Mouse (Mus musculus) limb, embryonic 15.5 days (tissue): Measurements from ENCODE around the gene Nlrp9b. TPM values are rescaled to one million over a fixed set of nuclear protein-coding genes. Genes with fewer than 3 reads are reported as not detected.
"Not testable (repeated sequence)": the region's sequence is repeated elsewhere in the genome, so short reads cannot be mapped to it uniquely, and the experiment has no call there.

ENCODE experiments used
- ATAC-seq: fragments of 200-750 bp; cut with Nextera tagmentation; 2 replicates; pipeline ENCODE4 v1.8.0; 2017; ENCODE audit warnings: low read depth, moderate TSS enrichment; ENCODE audit not compliant: insufficient number of reproducible peaks, low FRiP score, low TSS enrichment
- H3K27ac ChIP-seq: fragments of 300-500 bp; sonication (generic); 2 replicates; pipeline ENCODE4 v1.5.1; 2015; ENCODE audit warnings: moderate library complexity, mild to moderate bottlenecking, inconsistent platforms
- H3K27me3 ChIP-seq: fragments of 300-500 bp; sonication (generic); 2 replicates; pipeline ENCODE4 v1.6.1; 2015; ENCODE audit warnings: inconsistent platforms
- H3K36me3 ChIP-seq: fragments of 300-500 bp; sonication (generic); 2 replicates; pipeline ENCODE4 v1.6.1; 2015; ENCODE audit warnings: inconsistent platforms
- H3K4me1 ChIP-seq: fragments of 300-500 bp; sonication (generic); 2 replicates; pipeline ENCODE4 v1.6.1; 2015; ENCODE audit warnings: inconsistent platforms
- H3K4me2 ChIP-seq: fragments of 300-500 bp; sonication (generic); 2 replicates; pipeline ENCODE4 v1.6.1; 2015; ENCODE audit warnings: mild to moderate bottlenecking, inconsistent platforms
- H3K4me3 ChIP-seq: fragments of 300-500 bp; sonication (generic); 2 replicates; pipeline ENCODE4 v1.5.1; 2015; ENCODE audit warnings: mild to moderate bottlenecking, inconsistent platforms
- H3K9ac ChIP-seq: fragments of 300-500 bp; sonication (generic); 2 replicates; pipeline ENCODE4 v1.6.1; 2015; ENCODE audit warnings: inconsistent platforms
- H3K9me3 ChIP-seq: fragments of 300-500 bp; sonication (generic); 2 replicates; pipeline ENCODE4 v1.6.1; 2016; ENCODE audit warnings: inconsistent platforms
- WGBS: fragments of 180-500 bp; shearing (Covaris S2); methylation state at CpG from one replicate; pipeline ENCODE4 v1.1.7; 2015; 5-methylcytosine and 5-hydroxymethylcytosine counted together
- polyA plus RNA-seq: library from polyadenylated mRNA; unstranded; fragments of >200 nt; fragmentation: Nextera tagmentation; extraction: Ambion mirVana; gene quantifications from 2 replicates; pipeline ENCODE4 v1.2.1, GENCODE M21; 2015

The Nlrp9b gene
- polyA plus RNA-seq, 1 experiment from 2014 or later = not detected

GRCm38 (mm10) chr7:19964985-19965579, 26.2 kb upstream of the Nlrp9b start, which contains the start of gene Ceacam20:
TSS of gene Ceacam20 (plus strand) at chr7:19965412.
- H3K36me3 ChIP-seq = no peaks in the 10 kb centered on the region
- peaks cover 6% of the 10 kb centered on the region; the same call in 1 of the 2 replicates for H3K9me3 ChIP-seq
- no peak within 1 kb of the TSS for H3K9ac ChIP-seq
- ATAC-seq = no peak
- no peak within 1 kb of the TSS for H3K27ac ChIP-seq
- 74% methylated on average over 7 of the region's 7 CpGs for WGBS
- H3K4me3 ChIP-seq = no peak within 1 kb of the TSS
- no peaks in the 10 kb centered on the region for H3K27me3 ChIP-seq
- no peak within 1 kb of the TSS for H3K4me2 ChIP-seq
- no peaks in the 10 kb centered on the region for H3K4me1 ChIP-seq

GRCm38 (mm10) chr7:19969106-19969505, 22.2 kb upstream of the Nlrp9b start:
- Histone ChIP-seq H3K36me3 (no peaks in the 10 kb centered on the region), H3K9ac (no peak overlapping the region), H3K4me2 (no peak overlapping the region), H3K27ac (no peak overlapping the region), H3K27me3 (no peaks in the 10 kb centered on the region), H3K4me3 (no peak overlapping the region), H3K4me1 (no peaks in the 10 kb centered on the region), H3K9me3 (peaks cover 6% of the 10 kb centered on the region; the same call in 1 of the 2 replicates)
- 75% methylated on average over 3 of the region's 3 CpGs for WGBS
- no peak for ATAC-seq

GRCm38 (mm10) chr7:19969541-19970090, 21.6 kb upstream of the Nlrp9b start:
- H3K27me3 ChIP-seq = no peaks in the 10 kb centered on the region
- H3K36me3 ChIP-seq = no peaks in the 10 kb centered on the region
- H3K9me3 ChIP-seq = peaks cover 6% of the 10 kb centered on the region; the same call in 1 of the 2 replicates
- no peak for ATAC-seq
- no peak overlapping the region for H3K9ac ChIP-seq
- WGBS = 92% methylated on average over 4 of the region's 4 CpGs
- H3K4me1 ChIP-seq = no peaks in the 10 kb centered on the region
- H3K4me3 ChIP-seq = no peak overlapping the region
- no peak overlapping the region for H3K27ac ChIP-seq
- H3K4me2 ChIP-seq = no peak overlapping the region

- no peaks in the 10 kb centered on the region for H3K36me3 ChIP-seq
- H3K4me2 ChIP-seq = no peak overlapping the region
- H3K9ac ChIP-seq = no peak overlapping the region
- H3K27me3 ChIP-seq = no peaks in the 10 kb centered on the region
- H3K4me3 ChIP-seq = no peak overlapping the region
- H3K27ac ChIP-seq = no peak overlapping the region
- H3K9me3 ChIP-seq = peaks cover 6% of the 10 kb centered on the region; the same call in 1 of the 2 replicates
- 94% methylated on average over 8 of the region's 8 CpGs for WGBS
- no peaks in the 10 kb centered on the region for H3K4me1 ChIP-seq
- no peak for ATAC-seq
These were observed 21.1 kb upstream of the Nlrp9b start for GRCm38 (mm10) chr7:19970196-19970595.

- H3K4me1 ChIP-seq = no peaks in the 10 kb centered on the region
- no peaks in the 10 kb centered on the region for H3K36me3 ChIP-seq
- H3K4me3 ChIP-seq = no peak overlapping the region
- H3K9ac ChIP-seq = no peak overlapping the region
- ATAC-seq = no peak
- WGBS = 89% methylated on average over 4 of the region's 4 CpGs
- no peak overlapping the region for H3K27ac ChIP-seq
- no peaks in the 10 kb centered on the region for H3K27me3 ChIP-seq
- peaks cover 6% of the 10 kb centered on the region; the same call in 1 of the 2 replicates for H3K9me3 ChIP-seq
- no peak overlapping the region for H3K4me2 ChIP-seq
These were observed 19.7 kb upstream of the Nlrp9b start for GRCm38 (mm10) chr7:19971516-19971915.

- H3K36me3 ChIP-seq, H3K9me3 ChIP-seq, H3K4me3 ChIP-seq, H3K4me2 ChIP-seq, H3K27ac ChIP-seq, H3K9ac ChIP-seq, H3K4me1 ChIP-seq, ATAC-seq, H3K27me3 ChIP-seq: not testable (repeated sequence)
- WGBS = 58% methylated on average over 3 of the region's 3 CpGs
These were observed 5.5 kb downstream of the Nlrp9b start for GRCm38 (mm10) chr7:19996721-19997120.

- WGBS = 74% methylated on average over 2 of the region's 2 CpGs
- H3K9ac ChIP-seq = no peak overlapping the region
- no peaks in the 10 kb centered on the region for H3K27me3 ChIP-seq
- no peak for ATAC-seq
- no peaks in the 10 kb centered on the region for H3K9me3 ChIP-seq
- H3K27ac ChIP-seq = no peak overlapping the region
- no peak overlapping the region for H3K4me2 ChIP-seq
- H3K4me1 ChIP-seq = no peaks in the 10 kb centered on the region
- no peak overlapping the region for H3K4me3 ChIP-seq
- no peaks in the 10 kb centered on the region for H3K36me3 ChIP-seq
These were observed 18.7 kb downstream of the Nlrp9b start for GRCm38 (mm10) chr7:20009987-20010386.

- not testable (repeated sequence) for H3K27ac ChIP-seq, H3K9me3 ChIP-seq, H3K4me2 ChIP-seq, H3K9ac ChIP-seq, H3K27me3 ChIP-seq, H3K36me3 ChIP-seq, H3K4me3 ChIP-seq, ATAC-seq, H3K4me1 ChIP-seq
- 66% methylated on average over 4 of the region's 4 CpGs for WGBS
These were observed 72.8 kb downstream of the Nlrp9b start for GRCm38 (mm10) chr7:20064100-20064499.

GRCm38 (mm10) chr7:20078118-20078517, 86.9 kb downstream of the Nlrp9b start:
- H3K27ac ChIP-seq, ATAC-seq, H3K9ac ChIP-seq, H3K4me1 ChIP-seq, H3K36me3 ChIP-seq, H3K4me3 ChIP-seq, H3K4me2 ChIP-seq, H3K9me3 ChIP-seq, H3K27me3 ChIP-seq: not testable (repeated sequence)
- WGBS = 74% methylated on average over 18 of the region's 18 CpGs

- H3K4me3 ChIP-seq, ATAC-seq, H3K27me3 ChIP-seq, H3K4me1 ChIP-seq, H3K4me2 ChIP-seq, H3K27ac ChIP-seq, H3K9ac ChIP-seq, H3K36me3 ChIP-seq, H3K9me3 ChIP-seq: not testable (repeated sequence)
- 82% methylated on average over 5 of the region's 5 CpGs for WGBS
These were observed 108.1 kb downstream of the Nlrp9b start, which contains the start of gene Vmn1r91 for GRCm38 (mm10) chr7:20099380-20099779. TSS of gene Vmn1r91 (plus strand) at chr7:20099680.

- not testable (repeated sequence) for H3K9ac ChIP-seq, H3K4me3 ChIP-seq, H3K36me3 ChIP-seq, H3K9me3 ChIP-seq, H3K27me3 ChIP-seq, H3K4me1 ChIP-seq, H3K4me2 ChIP-seq, ATAC-seq, H3K27ac ChIP-seq
- WGBS = no CpG with 5 or more reads among the region's 2 CpGs
These were observed 131.2 kb downstream of the Nlrp9b start, which contains the start of gene Gm16442 for GRCm38 (mm10) chr7:20122479-20122878. TSS of gene Gm16442 (minus strand) at chr7:20122579.
